Mouse (Mus musculus): ENCODE measurements around the gene Hoxa13.

Gene Hoxa13

DNA sequence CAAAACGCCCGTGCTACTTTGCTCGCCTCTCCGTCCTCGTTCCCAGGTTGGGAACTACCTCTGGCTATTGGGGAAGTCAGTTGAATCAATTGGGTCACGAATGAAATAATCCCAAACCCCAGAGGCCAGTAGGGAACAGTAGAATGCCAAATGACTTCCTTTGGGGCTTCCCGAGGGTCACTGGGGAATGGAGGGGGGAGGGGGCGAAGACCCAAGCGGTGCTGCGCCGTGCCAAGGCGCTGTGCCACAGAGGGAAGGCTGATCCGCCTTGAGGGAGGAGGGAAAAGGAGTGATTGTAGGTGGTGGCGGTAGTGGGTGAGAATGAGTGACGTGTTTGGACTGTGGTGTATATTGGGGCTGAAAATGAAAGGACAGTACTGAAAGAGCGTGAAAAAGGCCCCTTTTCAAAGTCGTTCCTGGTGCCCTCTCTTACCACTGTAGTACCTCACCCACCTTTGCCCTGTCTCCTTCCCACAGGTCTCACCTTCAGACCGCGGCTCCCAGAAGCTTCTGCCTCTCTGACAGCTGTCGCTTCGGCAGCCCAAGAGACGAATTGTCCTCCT lies 48.0 kb downstream of the Hoxa13 start:
- DNase-seq (ENCODE audit: extremely low spot score): no peak

DNA sequence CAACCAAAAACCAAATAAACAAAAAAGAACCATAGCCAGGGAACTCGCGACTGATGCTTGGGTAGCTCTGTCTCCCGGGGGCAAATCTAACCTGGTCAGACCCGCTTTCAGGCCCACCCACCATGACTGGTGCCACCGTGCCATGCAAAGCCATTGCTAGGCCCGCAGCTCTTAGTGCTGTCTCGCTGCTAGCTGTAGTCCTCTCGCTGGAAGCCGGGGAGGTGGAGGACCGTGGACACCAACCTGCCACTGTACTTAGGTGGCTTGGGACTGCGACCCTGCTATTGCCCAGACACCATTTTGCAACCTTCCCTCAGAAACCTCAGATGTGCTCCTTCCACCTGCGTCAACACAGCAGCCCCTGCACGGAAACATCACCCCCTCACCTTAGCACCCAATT lies 48.7 kb downstream of the Hoxa13 start:
- DNase-seq (ENCODE audit: extremely low spot score): no peak

DNA sequence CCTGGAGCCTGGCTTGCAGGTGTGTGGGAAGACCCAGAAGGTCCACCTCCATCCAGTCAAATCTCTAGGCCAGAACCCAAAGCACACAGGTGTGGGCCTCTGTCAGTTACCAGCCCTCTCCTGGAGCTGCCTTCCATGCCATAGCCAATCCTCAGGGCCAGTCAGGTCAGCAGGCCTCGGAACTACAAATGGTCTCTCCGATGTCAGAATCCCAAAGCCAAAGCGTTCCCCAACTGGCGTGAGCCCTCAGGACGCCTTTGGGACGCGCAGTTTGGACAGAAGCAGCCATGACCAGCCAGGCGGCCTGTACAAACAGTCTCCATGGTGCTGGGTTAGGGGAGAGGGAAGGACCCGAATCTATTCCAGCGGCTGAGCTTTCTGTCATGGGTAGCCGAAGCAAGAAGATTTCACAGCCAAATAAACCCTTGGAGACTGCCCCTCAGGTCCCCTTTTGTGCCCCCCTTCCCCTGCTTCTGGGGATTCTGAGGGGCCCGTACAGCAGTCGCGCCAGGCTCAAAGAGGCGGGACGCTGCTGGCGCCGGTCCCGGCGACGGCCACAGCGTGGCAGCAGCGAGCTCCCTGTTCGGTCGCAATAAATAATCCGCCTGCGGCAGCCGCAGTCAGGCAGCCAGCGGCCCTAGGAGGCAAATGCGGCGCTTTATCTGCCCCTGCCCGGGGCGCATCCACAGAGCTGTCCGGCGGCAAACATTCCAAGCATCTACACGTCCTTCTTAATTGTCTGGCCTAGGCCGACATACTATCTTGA lies 49.3 kb downstream of the Hoxa13 start:
- peak; percentile 83 for DNase-seq (ENCODE audit: extremely low spot score)

DNA sequence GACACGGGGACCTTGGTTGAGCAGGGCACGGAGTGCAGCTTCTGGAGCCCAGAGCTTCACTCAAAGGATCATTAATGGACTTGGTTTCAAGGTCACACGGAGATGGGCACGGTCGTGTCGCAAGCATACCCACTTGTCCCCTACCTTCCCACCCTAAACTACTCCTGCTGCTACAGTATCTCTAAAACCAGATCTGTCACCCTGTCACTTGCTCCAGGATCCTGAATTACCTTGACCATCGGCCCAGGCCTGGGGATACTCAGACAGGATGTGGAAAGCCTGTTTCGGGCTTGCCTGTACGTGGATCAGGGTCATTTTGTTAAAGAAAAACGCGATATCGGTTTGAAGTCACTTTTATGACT lies 51.0 kb downstream of the Hoxa13 start:
- DNase-seq (ENCODE audit: extremely low spot score): no peak

DNA sequence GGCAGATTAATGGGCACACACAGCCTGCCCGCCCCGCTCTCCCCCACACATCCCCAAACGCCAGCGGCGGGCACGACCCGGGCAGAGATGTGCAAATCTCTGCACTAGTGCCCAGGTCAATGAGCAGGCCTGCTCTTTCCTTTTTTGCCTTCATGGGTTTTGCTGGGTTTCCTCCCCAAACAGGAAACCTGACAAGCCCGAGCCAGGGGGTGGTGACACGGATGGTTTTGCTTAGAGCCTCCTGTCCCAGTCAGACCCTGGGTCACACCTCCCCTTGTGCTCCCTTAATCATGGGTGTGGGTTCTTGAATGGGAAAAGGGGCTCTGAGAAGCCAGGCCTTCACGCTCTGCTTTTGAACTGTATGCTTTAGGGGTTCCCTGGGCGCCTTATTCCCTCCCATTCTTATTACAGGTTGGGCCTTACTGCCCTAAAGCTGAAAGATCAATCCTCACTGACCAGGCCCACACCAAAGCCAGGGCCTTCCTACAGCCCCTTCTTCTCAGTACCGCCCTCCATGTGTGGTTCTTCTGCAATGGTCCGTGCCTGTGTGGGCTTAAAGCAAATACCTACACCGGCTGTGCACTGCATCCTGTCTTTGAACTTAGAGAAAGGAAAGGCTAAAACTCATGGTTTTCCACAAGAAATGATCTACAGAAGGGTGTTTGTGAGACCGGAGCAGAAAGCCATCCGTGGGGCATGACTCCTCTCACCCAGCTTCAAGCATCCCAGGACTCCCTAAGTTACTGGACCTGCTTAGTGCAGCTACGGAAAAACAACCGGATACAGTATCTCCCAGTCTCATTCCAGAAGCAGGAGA lies 51.6 kb downstream of the Hoxa13 start:
- DNase-seq (ENCODE audit: extremely low spot score): no peak

DNA sequence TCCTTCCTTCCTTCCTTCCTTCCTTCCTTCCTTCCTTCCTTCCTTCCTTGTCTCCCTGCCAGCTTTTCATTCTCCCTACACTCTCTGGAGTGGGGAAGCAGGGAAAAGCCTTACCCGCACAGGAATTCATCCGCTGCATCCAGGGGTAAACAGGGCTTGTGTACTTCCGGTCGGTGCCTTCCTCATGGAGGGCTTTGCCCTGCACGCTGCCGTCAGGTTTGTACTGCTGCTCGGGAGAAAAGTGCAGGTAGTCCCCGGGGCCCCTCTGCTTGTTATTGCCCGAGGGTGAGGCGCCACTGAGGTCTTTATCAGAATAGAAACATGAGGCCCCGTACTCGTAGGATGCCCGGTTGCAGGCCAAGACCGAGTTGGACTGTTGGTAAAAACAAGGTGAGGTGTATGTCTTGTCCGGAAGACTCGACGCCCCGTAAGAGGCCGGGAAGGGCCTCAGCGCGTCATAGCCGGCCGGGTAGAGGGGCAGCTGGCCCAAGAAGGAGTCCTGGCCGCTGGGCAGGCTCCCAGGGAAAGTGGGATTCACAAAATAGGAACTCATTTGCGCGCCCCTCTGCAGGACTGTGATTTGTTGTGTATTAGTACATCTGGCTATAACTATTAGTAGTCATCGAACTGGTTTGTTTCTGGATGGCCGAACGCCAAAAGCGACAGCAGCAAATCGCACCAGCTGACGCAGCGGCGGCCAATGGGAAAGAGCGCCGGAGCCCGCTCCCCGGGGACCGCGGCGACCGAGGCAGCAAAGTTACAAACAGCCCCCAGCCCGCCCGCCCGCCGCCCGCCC lies 52.4 kb downstream of the Hoxa13 start, which contains the start of gene Hoxa6:
Hoxa6 (minus strand) TSS at position 651 of the 796 bp plus-strand sequence.
- DNase-seq (ENCODE audit: extremely low spot score): peak; percentile 62

Measured in embryo, embryonic 9.5 days (tissue).